Mouse (Mus musculus) stomach, postnatal 0 days (tissue): ENCODE results near the gene Homer2.

Experiments used
- CTCF ChIP-seq: IDR thresholded peaks from 2 replicates; pipeline ENCODE4 v1.5.1; 2016; ENCODE audit warnings: antibody characterized with exemption, low read depth, mild to moderate bottlenecking, moderate library complexity
- EP300 ChIP-seq: optimal IDR thresholded peaks from 2 replicates; pipeline ENCODE3; 2016; ENCODE audit warnings: antibody characterized with exemption

GRCm38 (mm10) chr7:81587238-81587637, 120.1 kb downstream of the Homer2 start:
- TF ChIP-seq CTCF (no peak), EP300 (no peak)
